Mouse (Mus musculus): ENCODE results near the gene Ctdnep1. TPM values are rescaled to one million over a fixed set of nuclear protein-coding genes. Genes with fewer than 3 reads are reported as not detected.

The Ctdnep1 gene
- polyA plus RNA-seq, 1 experiment from 2014 or later: 24.4 TPM

GRCm38 (mm10) chr11:69968793-69969192 is 12.2 kb upstream of the Ctdnep1 start:
- Histone ChIP-seq H3K9ac (replicated peaks; ENCODE audit: low read length) (no peak overlapping the region), H3K4me3 (replicated peaks; ENCODE audit: low read depth, low read length) (no peak overlapping the region), H3K4me2 (ENCODE audit: low read length) (no peak overlapping the region), H3K27ac (replicated peaks; ENCODE audit: low read depth, low read length) (no peak overlapping the region), H3K9me3 (ENCODE audit: control insufficient read depth, low read length) (no peaks in the 10 kb centered on the region), H3K4me1 (ENCODE audit: control insufficient read depth, insufficient read depth, low read length) (0 out of 2 replicates have a peak, but pooled peaks cover 5% of the 10 kb centered on the region), H3K27me3 (ENCODE audit: control insufficient read depth, insufficient read depth, low read length) (peaks cover 45% of the 10 kb centered on the region), H3K36me3 (ENCODE audit: control insufficient read depth, insufficient read depth, low read length) (peaks cover 39% of the 10 kb centered on the region)
- 92% methylated on average over 4 of the region's 4 CpGs for WGBS
- ATAC-seq (ENCODE audit: low FRiP score, low TSS enrichment): no peak
- no peak for DNase-seq

- Histone ChIP-seq H3K4me3 (replicated peaks; ENCODE audit: low read depth, low read length) (no peak overlapping the region), H3K27ac (replicated peaks; ENCODE audit: low read depth, low read length) (no peak overlapping the region), H3K9me3 (ENCODE audit: control insufficient read depth, low read length) (no peaks in the 10 kb centered on the region), H3K4me2 (ENCODE audit: low read length) (no peak overlapping the region), H3K27me3 (ENCODE audit: control insufficient read depth, insufficient read depth, low read length) (peaks cover 31% of the 10 kb centered on the region), H3K9ac (replicated peaks; ENCODE audit: low read length) (no peak overlapping the region), H3K4me1 (ENCODE audit: control insufficient read depth, insufficient read depth, low read length) (0 out of 2 replicates have a peak, but pooled peaks cover 5% of the 10 kb centered on the region), H3K36me3 (ENCODE audit: control insufficient read depth, insufficient read depth, low read length) (peaks cover 53% of the 10 kb centered on the region)
- 90% methylated on average over 6 of the region's 6 CpGs for WGBS
- DNase-seq (no peak), ATAC-seq (ENCODE audit: low FRiP score, low TSS enrichment) (no peak)
These were observed 10.7 kb upstream of the Ctdnep1 start for GRCm38 (mm10) chr11:69970222-69970621.

GRCm38 (mm10) chr11:69970775-69971174 is 10.2 kb upstream of the Ctdnep1 start:
- WGBS: 89% methylated on average over 3 of the region's 3 CpGs
- Histone ChIP-seq H3K9me3 (ENCODE audit: control insufficient read depth, low read length) (no peaks in the 10 kb centered on the region), H3K9ac (replicated peaks; ENCODE audit: low read length) (no peak overlapping the region), H3K27ac (replicated peaks; ENCODE audit: low read depth, low read length) (no peak overlapping the region), H3K4me1 (ENCODE audit: control insufficient read depth, insufficient read depth, low read length) (0 out of 2 replicates have a peak, but pooled peaks cover 5% of the 10 kb centered on the region), H3K27me3 (ENCODE audit: control insufficient read depth, insufficient read depth, low read length) (peaks cover 26% of the 10 kb centered on the region), H3K4me2 (ENCODE audit: low read length) (no peak overlapping the region), H3K36me3 (ENCODE audit: control insufficient read depth, insufficient read depth, low read length) (peaks cover 57% of the 10 kb centered on the region), H3K4me3 (replicated peaks; ENCODE audit: low read depth, low read length) (no peak overlapping the region)
- ATAC-seq (ENCODE audit: low FRiP score, low TSS enrichment) (no peak), DNase-seq (no peak)

- H3K36me3 ChIP-seq (ENCODE audit: control insufficient read depth, insufficient read depth, low read length): peaks cover 61% of the 10 kb centered on the region
- DNase-seq: no peak
- no peak for ATAC-seq (ENCODE audit: low FRiP score, low TSS enrichment)
- no peak overlapping the region for H3K9ac ChIP-seq (replicated peaks; ENCODE audit: low read length)
- H3K27ac ChIP-seq (replicated peaks; ENCODE audit: low read depth, low read length): no peak overlapping the region
- 97% methylated on average over 2 of the region's 2 CpGs for WGBS
- H3K4me1 ChIP-seq (ENCODE audit: control insufficient read depth, insufficient read depth, low read length): peaks cover 11% of the 10 kb centered on the region
- H3K4me2 ChIP-seq (ENCODE audit: low read length): no peak overlapping the region
- no peak overlapping the region for H3K4me3 ChIP-seq (replicated peaks; ENCODE audit: low read depth, low read length)
- H3K9me3 ChIP-seq (ENCODE audit: control insufficient read depth, low read length): no peaks in the 10 kb centered on the region
- no peaks in the 10 kb centered on the region for H3K27me3 ChIP-seq (ENCODE audit: control insufficient read depth, insufficient read depth, low read length)
These were observed 6.0 kb upstream of the Ctdnep1 start for GRCm38 (mm10) chr11:69974907-69975306.

DNA sequence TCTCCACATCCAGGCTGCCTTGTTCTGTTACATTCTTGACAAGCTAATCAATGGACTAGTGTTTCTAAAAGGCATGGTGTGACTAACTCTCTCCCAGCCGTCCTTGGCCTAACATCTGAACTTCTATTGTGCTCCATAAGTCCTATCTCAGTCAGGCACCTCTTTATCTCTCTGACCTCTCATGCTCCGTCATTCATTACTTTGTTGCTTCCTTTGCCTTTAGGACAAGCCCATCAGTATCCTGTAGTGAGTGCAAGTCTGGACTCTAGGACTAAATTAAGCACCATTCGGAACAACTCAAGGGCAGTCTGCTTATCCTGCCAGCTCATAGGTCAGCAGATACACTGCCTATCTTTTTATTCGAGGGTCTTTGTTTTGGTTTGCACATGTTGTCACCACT is 4.7 kb upstream of the Ctdnep1 start:
- H3K4me1 ChIP-seq (ENCODE audit: control insufficient read depth, insufficient read depth, low read length): peaks cover 11% of the 10 kb centered on the region
- H3K36me3 ChIP-seq (ENCODE audit: control insufficient read depth, insufficient read depth, low read length): peaks cover 53% of the 10 kb centered on the region
- H3K4me3 ChIP-seq (replicated peaks; ENCODE audit: low read depth, low read length): no peak overlapping the region
- DNase-seq (no peak), ATAC-seq (ENCODE audit: low FRiP score, low TSS enrichment) (no peak)
- no peaks in the 10 kb centered on the region for H3K9me3 ChIP-seq (ENCODE audit: control insufficient read depth, low read length)
- H3K27me3 ChIP-seq (ENCODE audit: control insufficient read depth, insufficient read depth, low read length): no peaks in the 10 kb centered on the region
- 96% methylated on average over 4 of the region's 4 CpGs for WGBS
- H3K4me2 ChIP-seq (ENCODE audit: low read length): no peak overlapping the region
- H3K27ac ChIP-seq (replicated peaks; ENCODE audit: low read depth, low read length): no peak overlapping the region
- no peak overlapping the region for H3K9ac ChIP-seq (replicated peaks; ENCODE audit: low read length)

DNA sequence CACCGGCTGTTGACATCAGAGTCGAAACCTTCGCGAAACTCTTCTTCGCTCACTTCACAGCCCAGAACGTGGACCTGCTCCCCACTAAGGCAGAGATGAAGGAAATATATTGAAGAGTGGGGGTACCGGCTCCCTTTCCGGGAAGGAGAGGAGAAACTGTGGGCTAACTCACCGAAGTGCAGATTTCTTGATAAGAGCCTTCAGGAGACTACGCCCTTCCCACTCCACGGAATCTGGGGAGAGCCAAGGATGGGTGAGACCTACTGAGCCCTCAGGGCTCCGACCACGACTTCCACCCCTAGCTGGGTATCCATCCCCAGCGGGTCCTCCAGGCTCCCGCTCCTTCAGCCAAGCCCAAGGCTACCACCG is 1.1 kb upstream of the Ctdnep1 start:
- DNase-seq: no peak
- peaks cover 33% of the 10 kb centered on the region for H3K4me1 ChIP-seq (ENCODE audit: control insufficient read depth, insufficient read depth, low read length)
- H3K9me3 ChIP-seq (ENCODE audit: control insufficient read depth, low read length): no peaks in the 10 kb centered on the region
- H3K4me2 ChIP-seq (ENCODE audit: low read length): peak overlapping the region; percentile 80
- peaks cover 40% of the 10 kb centered on the region for H3K36me3 ChIP-seq (ENCODE audit: control insufficient read depth, insufficient read depth, low read length)
- peak overlapping the region; percentile 98 for H3K9ac ChIP-seq (replicated peaks; ENCODE audit: low read length)
- 3% methylated on average over 16 of the region's 16 CpGs for WGBS
- H3K4me3 ChIP-seq (replicated peaks; ENCODE audit: low read depth, low read length): peak overlapping the region; percentile 100
- ATAC-seq (ENCODE audit: low FRiP score, low TSS enrichment): no peak
- no peaks in the 10 kb centered on the region for H3K27me3 ChIP-seq (ENCODE audit: control insufficient read depth, insufficient read depth, low read length)
- H3K27ac ChIP-seq (replicated peaks; ENCODE audit: low read depth, low read length): peak overlapping the region; percentile 99

GRCm38 (mm10) chr11:69980196-69981140 is 488 bp upstream of the Ctdnep1 start:
- H3K36me3 ChIP-seq (ENCODE audit: control insufficient read depth, insufficient read depth, low read length): peaks cover 40% of the 10 kb centered on the region
- peaks cover 33% of the 10 kb centered on the region for H3K4me1 ChIP-seq (ENCODE audit: control insufficient read depth, insufficient read depth, low read length)
- under 1% methylated on average over 43 of the region's 60 CpGs for WGBS
- peak overlapping the region; percentile 99 for H3K27ac ChIP-seq (replicated peaks; ENCODE audit: low read depth, low read length)
- DNase-seq (peak; percentile 99), ATAC-seq (ENCODE audit: low FRiP score, low TSS enrichment) (peak; percentile 95)
- H3K9ac ChIP-seq (replicated peaks; ENCODE audit: low read length): peak overlapping the region; percentile 98
- H3K4me2 ChIP-seq (ENCODE audit: low read length): peak overlapping the region; percentile 80
- peak overlapping the region; percentile 100 for H3K4me3 ChIP-seq (replicated peaks; ENCODE audit: low read depth, low read length)
- no peaks in the 10 kb centered on the region for H3K27me3 ChIP-seq (ENCODE audit: control insufficient read depth, insufficient read depth, low read length)
- no peaks in the 10 kb centered on the region for H3K9me3 ChIP-seq (ENCODE audit: control insufficient read depth, low read length)

GRCm38 (mm10) chr11:69982225-69982624 is 1.3 kb downstream of the Ctdnep1 start, which contains the start of gene Elp5:
TSS of gene Elp5 (minus strand) at chr11:69982517.
- no peak for ATAC-seq (ENCODE audit: low FRiP score, low TSS enrichment)
- no peaks in the 10 kb centered on the region for H3K9me3 ChIP-seq (ENCODE audit: control insufficient read depth, low read length)
- H3K4me1 ChIP-seq (ENCODE audit: control insufficient read depth, insufficient read depth, low read length): peaks cover 33% of the 10 kb centered on the region
- peak within 1 kb of the TSS; percentile 98 for H3K9ac ChIP-seq (replicated peaks; ENCODE audit: low read length)
- H3K36me3 ChIP-seq (ENCODE audit: control insufficient read depth, insufficient read depth, low read length): peaks cover 42% of the 10 kb centered on the region
- 59% methylated on average over 8 of the region's 8 CpGs for WGBS
- H3K27ac ChIP-seq (replicated peaks; ENCODE audit: low read depth, low read length): peak within 1 kb of the TSS; percentile 99
- peak within 1 kb of the TSS; percentile 100 for H3K4me3 ChIP-seq (replicated peaks; ENCODE audit: low read depth, low read length)
- peak within 1 kb of the TSS; percentile 80 for H3K4me2 ChIP-seq (ENCODE audit: low read length)
- no peak for DNase-seq
- no peaks in the 10 kb centered on the region for H3K27me3 ChIP-seq (ENCODE audit: control insufficient read depth, insufficient read depth, low read length)

Data from midbrain, embryonic 14.5 days (tissue).